Mouse (Mus musculus): ENCODE results near the gene Drd5. TPM values are rescaled to one million over a fixed set of nuclear protein-coding genes. Genes with fewer than 3 reads are reported as not detected.
A peak's percentile ranks its signal among the peaks of the same experiment; 100 is the strongest.

Drd5 gene
- polyA plus RNA-seq, 1 experiment from 2014 or later = 1.2 TPM

GRCm38 (mm10) chr5:38285724-38286123 lies 33.4 kb upstream of the Drd5 start:
- H3K9me3 ChIP-seq (ENCODE audit: control insufficient read depth, low read length) = no peaks in the 10 kb centered on the region
- no peaks in the 10 kb centered on the region for H3K4me1 ChIP-seq (ENCODE audit: control insufficient read depth, insufficient read depth, low read length)
- H3K9ac ChIP-seq (replicated peaks; ENCODE audit: low read depth, low read length) = no peak overlapping the region
- ATAC-seq (ENCODE audit: low read depth) = no peak
- H3K4me3 ChIP-seq (ENCODE audit: low read depth, low read length) = no peak overlapping the region
- no peak overlapping the region for H3K4me2 ChIP-seq (ENCODE audit: low read depth, low read length)
- H3K27ac ChIP-seq (ENCODE audit: low read depth, low read length) = no peak overlapping the region
- WGBS = 80% methylated on average over 9 of the region's 9 CpGs
- H3K27me3 ChIP-seq (ENCODE audit: control insufficient read depth, insufficient read depth, low read length) = no peaks in the 10 kb centered on the region
- H3K36me3 ChIP-seq (ENCODE audit: control insufficient read depth, insufficient read depth, low read length) = no peaks in the 10 kb centered on the region

- H3K27ac ChIP-seq (ENCODE audit: low read depth, low read length) = no peak overlapping the region
- no peak overlapping the region for H3K4me3 ChIP-seq (ENCODE audit: low read depth, low read length)
- H3K9me3 ChIP-seq (ENCODE audit: control insufficient read depth, low read length) = no peaks in the 10 kb centered on the region
- no peak overlapping the region for H3K4me2 ChIP-seq (ENCODE audit: low read depth, low read length)
- H3K36me3 ChIP-seq (ENCODE audit: control insufficient read depth, insufficient read depth, low read length) = no peaks in the 10 kb centered on the region
- WGBS = 89% methylated on average over 3 of the region's 3 CpGs
- no peak overlapping the region for H3K9ac ChIP-seq (replicated peaks; ENCODE audit: low read depth, low read length)
- ATAC-seq (ENCODE audit: low read depth) = no peak
- no peaks in the 10 kb centered on the region for H3K27me3 ChIP-seq (ENCODE audit: control insufficient read depth, insufficient read depth, low read length)
- H3K4me1 ChIP-seq (ENCODE audit: control insufficient read depth, insufficient read depth, low read length) = no peaks in the 10 kb centered on the region
Measured at GRCm38 (mm10) chr5:38288476-38288875, 30.7 kb upstream of the Drd5 start.

- Histone ChIP-seq H3K4me3 (ENCODE audit: low read depth, low read length) (no peak overlapping the region), H3K4me1 (ENCODE audit: control insufficient read depth, insufficient read depth, low read length) (no peaks in the 10 kb centered on the region), H3K27ac (ENCODE audit: low read depth, low read length) (no peak overlapping the region), H3K9me3 (ENCODE audit: control insufficient read depth, low read length) (no peaks in the 10 kb centered on the region), H3K4me2 (ENCODE audit: low read depth, low read length) (no peak overlapping the region), H3K9ac (replicated peaks; ENCODE audit: low read depth, low read length) (no peak overlapping the region), H3K27me3 (ENCODE audit: control insufficient read depth, insufficient read depth, low read length) (no peaks in the 10 kb centered on the region), H3K36me3 (ENCODE audit: control insufficient read depth, insufficient read depth, low read length) (no peaks in the 10 kb centered on the region)
- 91% methylated on average over 12 of the region's 12 CpGs for WGBS
- no peak for ATAC-seq (ENCODE audit: low read depth)
Measured at GRCm38 (mm10) chr5:38301761-38302411, 17.3 kb upstream of the Drd5 start.

- 15% methylated on average over 12 of the region's 12 CpGs for WGBS
- no peaks in the 10 kb centered on the region for H3K9me3 ChIP-seq (ENCODE audit: control insufficient read depth, low read length)
- no peaks in the 10 kb centered on the region for H3K36me3 ChIP-seq (ENCODE audit: control insufficient read depth, insufficient read depth, low read length)
Measured at GRCm38 (mm10) chr5:38302651-38303050, 16.5 kb upstream of the Drd5 start.

GRCm38 (mm10) chr5:38305241-38305640 lies 13.9 kb upstream of the Drd5 start:
- no peaks in the 10 kb centered on the region for H3K36me3 ChIP-seq (ENCODE audit: control insufficient read depth, insufficient read depth, low read length)
- no peak overlapping the region for H3K27ac ChIP-seq (ENCODE audit: low read depth, low read length)
- no peak overlapping the region for H3K4me2 ChIP-seq (ENCODE audit: low read depth, low read length)
- no peak for ATAC-seq (ENCODE audit: low read depth)
- no peaks in the 10 kb centered on the region for H3K27me3 ChIP-seq (ENCODE audit: control insufficient read depth, insufficient read depth, low read length)
- no peak overlapping the region for H3K9ac ChIP-seq (replicated peaks; ENCODE audit: low read depth, low read length)
- H3K4me3 ChIP-seq (ENCODE audit: low read depth, low read length) = no peak overlapping the region
- 86% methylated on average over 2 of the region's 2 CpGs for WGBS
- no peaks in the 10 kb centered on the region for H3K4me1 ChIP-seq (ENCODE audit: control insufficient read depth, insufficient read depth, low read length)
- H3K9me3 ChIP-seq (ENCODE audit: control insufficient read depth, low read length) = no peaks in the 10 kb centered on the region

More at GRCm38 (mm10) chr5:38302651-38303050, 16.5 kb upstream of the Drd5 start:
- no peak overlapping the region for H3K27ac ChIP-seq (ENCODE audit: low read depth, low read length)
- H3K4me3 ChIP-seq (ENCODE audit: low read depth, low read length) = no peak overlapping the region
- ATAC-seq (ENCODE audit: low read depth) = no peak
- no peaks in the 10 kb centered on the region for H3K4me1 ChIP-seq (ENCODE audit: control insufficient read depth, insufficient read depth, low read length)
- no peak overlapping the region for H3K4me2 ChIP-seq (ENCODE audit: low read depth, low read length)
- H3K27me3 ChIP-seq (ENCODE audit: control insufficient read depth, insufficient read depth, low read length) = no peaks in the 10 kb centered on the region
- no peak overlapping the region for H3K9ac ChIP-seq (replicated peaks; ENCODE audit: low read depth, low read length)

- WGBS = 9% methylated on average over 26 of the region's 26 CpGs
Measured at GRCm38 (mm10) chr5:38307255-38308101, 11.7 kb upstream of the Drd5 start.

GRCm38 (mm10) chr5:38308873-38309272 lies 10.3 kb upstream of the Drd5 start:
- Histone ChIP-seq H3K4me1 (ENCODE audit: control insufficient read depth, insufficient read depth, low read length) (no peaks in the 10 kb centered on the region), H3K36me3 (ENCODE audit: control insufficient read depth, insufficient read depth, low read length) (no peaks in the 10 kb centered on the region), H3K27ac (ENCODE audit: low read depth, low read length) (no peak overlapping the region), H3K9me3 (ENCODE audit: control insufficient read depth, low read length) (no peaks in the 10 kb centered on the region), H3K4me2 (ENCODE audit: low read depth, low read length) (no peak overlapping the region), H3K9ac (replicated peaks; ENCODE audit: low read depth, low read length) (no peak overlapping the region), H3K27me3 (ENCODE audit: control insufficient read depth, insufficient read depth, low read length) (no peaks in the 10 kb centered on the region), H3K4me3 (ENCODE audit: low read depth, low read length) (no peak overlapping the region)
- no peak for ATAC-seq (ENCODE audit: low read depth)
- 53% methylated on average over 5 of the region's 5 CpGs for WGBS

More at GRCm38 (mm10) chr5:38307255-38308101, 11.7 kb upstream of the Drd5 start:
- no peaks in the 10 kb centered on the region for H3K27me3 ChIP-seq (ENCODE audit: control insufficient read depth, insufficient read depth, low read length)
- ATAC-seq (ENCODE audit: low read depth) = peak; percentile 94
- peak overlapping the region; percentile 55 for H3K4me2 ChIP-seq (ENCODE audit: low read depth, low read length)
- no peak overlapping the region for H3K27ac ChIP-seq (ENCODE audit: low read depth, low read length)
- H3K4me1 ChIP-seq (ENCODE audit: control insufficient read depth, insufficient read depth, low read length) = no peaks in the 10 kb centered on the region
- peak overlapping the region; percentile 31 for H3K4me3 ChIP-seq (ENCODE audit: low read depth, low read length)
- no peak overlapping the region for H3K9ac ChIP-seq (replicated peaks; ENCODE audit: low read depth, low read length)
- H3K36me3 ChIP-seq (ENCODE audit: control insufficient read depth, insufficient read depth, low read length) = no peaks in the 10 kb centered on the region
- H3K9me3 ChIP-seq (ENCODE audit: control insufficient read depth, low read length) = no peaks in the 10 kb centered on the region

- H3K4me2 ChIP-seq (ENCODE audit: low read depth, low read length) = no peak overlapping the region
- H3K4me3 ChIP-seq (ENCODE audit: low read depth, low read length) = no peak overlapping the region
- no peak for ATAC-seq (ENCODE audit: low read depth)
- no peaks in the 10 kb centered on the region for H3K9me3 ChIP-seq (ENCODE audit: control insufficient read depth, low read length)
- H3K9ac ChIP-seq (replicated peaks; ENCODE audit: low read depth, low read length) = no peak overlapping the region
- 72% methylated on average over 3 of the region's 3 CpGs for WGBS
- H3K27ac ChIP-seq (ENCODE audit: low read depth, low read length) = no peak overlapping the region
- no peaks in the 10 kb centered on the region for H3K27me3 ChIP-seq (ENCODE audit: control insufficient read depth, insufficient read depth, low read length)
- H3K36me3 ChIP-seq (ENCODE audit: control insufficient read depth, insufficient read depth, low read length) = no peaks in the 10 kb centered on the region
- H3K4me1 ChIP-seq (ENCODE audit: control insufficient read depth, insufficient read depth, low read length) = no peaks in the 10 kb centered on the region
Measured at GRCm38 (mm10) chr5:38309795-38310194, 9.4 kb upstream of the Drd5 start.

- no peaks in the 10 kb centered on the region for H3K36me3 ChIP-seq (ENCODE audit: control insufficient read depth, insufficient read depth, low read length)
- 72% methylated on average over 4 of the region's 4 CpGs for WGBS
- H3K4me1 ChIP-seq (ENCODE audit: control insufficient read depth, insufficient read depth, low read length) = no peaks in the 10 kb centered on the region
Measured at GRCm38 (mm10) chr5:38333381-38333780, 14.2 kb downstream of the Drd5 start.

More at GRCm38 (mm10) chr5:38333381-38333780, 14.2 kb downstream of the Drd5 start:
- ATAC-seq (ENCODE audit: low read depth) = no peak
- H3K9me3 ChIP-seq (ENCODE audit: control insufficient read depth, low read length) = no peaks in the 10 kb centered on the region
- no peak overlapping the region for H3K9ac ChIP-seq (replicated peaks; ENCODE audit: low read depth, low read length)
- H3K4me3 ChIP-seq (ENCODE audit: low read depth, low read length) = no peak overlapping the region
- no peak overlapping the region for H3K4me2 ChIP-seq (ENCODE audit: low read depth, low read length)
- H3K27me3 ChIP-seq (ENCODE audit: control insufficient read depth, insufficient read depth, low read length) = no peaks in the 10 kb centered on the region
- H3K27ac ChIP-seq (ENCODE audit: low read depth, low read length) = no peak overlapping the region
